ENCODE assay signal across 10 mouse cellular contexts in genomic region chr3:127759212-127759611, GRCm38 (mm10). TPM values are rescaled to one million over a fixed set of nuclear protein-coding genes. Genes with fewer than 3 reads are reported as not detected.
DNase-seq lines count a peak whose midpoint lies in the region; TF ChIP-seq lines count a peak whose summit lies in the region.
"Had no signal": no experiment of that assay in that cellular context is flagged by ENCODE, and none has a peak within 500 bp of the region (broad histone marks: within the 10 kb centered on the region; RNA-seq: fewer than 3 reads in every experiment).

No protein-coding gene starts in this region.

- no peak for TF ChIP-seq EP300 in ES-Bruce4 (IDR thresholded peaks at IDR 0.05; ENCODE audit: insufficient read depth, low read depth, low read length)

- DNase-seq in left cerebral cortex, adult 18-20 months (ENCODE audit: low spot score in 2 of 2) = peak; percentile 39 to 44
- no peak for DNase-seq in left cerebral cortex, postnatal 36 days (ENCODE audit: low spot score in 2 of 2)
- DNase-seq in brain, adult 2 months (ENCODE audit: low read depth, low spot score) = peak; percentile 65
- peak; percentile 56 to 74 for DNase-seq in frontal cortex, postnatal 36 days (ENCODE audit: low spot score in 2 of 2)
- DNase-seq in left cerebral cortex, postnatal 25 days (ENCODE audit: low spot score in 2 of 2) = peak; percentile 36 to 70
- DNase-seq in right cerebral cortex, postnatal 14 days = peak; percentile 47
- no peak for DNase-seq in gastrocnemius, postnatal 4 days (ENCODE audit: low spot score in 2 of 2)
- DNase-seq: liver, embryonic 13.5 days had no signal

- no peaks in the 10 kb centered on the region for H3K36me3 ChIP-seq in ES-Bruce4 (ENCODE audit: control insufficient read depth, insufficient read depth, low read length, poor library complexity, severe bottlenecking)
- H3K36me3 ChIP-seq: liver, embryonic 13.5 days; stomach, embryonic 15.5 days had no signal

- no peak for TF ChIP-seq POLR2A in ES-Bruce4 (IDR thresholded peaks at IDR 0.05; ENCODE audit: insufficient read depth, low read length)

- intact Hi-C loops in left cerebral cortex, postnatal 36 days (cut with DNase I) = loop anchor here (2.0 kb wide), 1 partner anchor 134 kb away; no protein-coding TSS in a partner anchor
- intact Hi-C loops in left cerebral cortex, postnatal 25 days (cut with DNase I) = loop anchor here (2.0 to 10.0 kb wide), 3 partner anchors 134 to 434 kb away; no protein-coding TSS in a partner anchor

- peak; percentile 23 for TF ChIP-seq CTCF in ES-Bruce4 (IDR thresholded peaks at IDR 0.05; ENCODE audit: low read depth, low read length)

- H3K4me1 ChIP-seq in ES-Bruce4 (ENCODE audit: control insufficient read depth, insufficient read depth, low read length) = no peaks in the 10 kb centered on the region
- H3K4me1 ChIP-seq: stomach, embryonic 15.5 days had no signal

- H3K9ac ChIP-seq in ES-Bruce4 (ENCODE audit: low read depth, poor library complexity, severe bottlenecking) = no peak overlapping the region
- H3K9ac ChIP-seq: liver, embryonic 13.5 days; stomach, embryonic 15.5 days had no signal

- no peaks in the 10 kb centered on the region; the same call in 1 of the 2 replicates for H3K27me3 ChIP-seq in ES-Bruce4 (ENCODE audit: control insufficient read depth, insufficient read depth, low read length, poor library complexity, severe bottlenecking)

- no peaks in the 10 kb centered on the region for H3K9me3 ChIP-seq in ES-Bruce4 (replicated peaks; ENCODE audit: control insufficient read depth, insufficient read depth, low read length, poor library complexity, severe bottlenecking)
- H3K9me3 ChIP-seq: liver, embryonic 13.5 days; stomach, embryonic 15.5 days had no signal

- H3K27ac ChIP-seq in ES-Bruce4 (ENCODE audit: insufficient read depth, low read length) = no peak overlapping the region
- H3K27ac ChIP-seq: liver, embryonic 13.5 days; stomach, embryonic 15.5 days had no signal

- no peak overlapping the region for H3K4me3 ChIP-seq in ES-Bruce4 (ENCODE audit: low read depth, low read length)
- H3K4me3 ChIP-seq: liver, embryonic 13.5 days; stomach, embryonic 15.5 days had no signal

RNA-seq across cellular contexts. Expression of gene Alpk1, which starts 21.1 kb away (rescaled TPM):
- 1 to 10 TPM; 5.8 to 6.1 TPM for total RNA-seq in left cerebral cortex, adult 18-20 months (2021)
- 1 to 10 TPM; 3.0 to 4.6 TPM for total RNA-seq in left cerebral cortex, postnatal 36 days (2021)
- 1.2 TPM in 2 replicates for polyA plus RNA-seq in ES-Bruce4 (2011; ENCODE audit: insufficient read depth, insufficient read length, low read depth, missing spikeins)
- total RNA-seq in left cerebral cortex, postnatal 25 days (2021) = 1 to 10 TPM; 4.4 to 4.6 TPM
- 1 to 10 TPM; 2.4 to 2.7 TPM for total RNA-seq in gastrocnemius, postnatal 4 days (2021)

RNA-seq across cellular contexts. Expression of gene Tifa, which starts 30.4 kb away (rescaled TPM):
- total RNA-seq in left cerebral cortex, adult 18-20 months (2021) = 1 to 10 TPM; 7.6 to 8.6 TPM
- 1 to 10 TPM; 4.7 to 5.0 TPM for total RNA-seq in left cerebral cortex, postnatal 36 days (2021)
- polyA plus RNA-seq in ES-Bruce4 (2011; ENCODE audit: insufficient read depth, insufficient read length, low read depth, missing spikeins) = 0.54 TPM in 1 of 2 replicates, not detected in the other
- total RNA-seq in left cerebral cortex, postnatal 25 days (2021) = 1 to 10 TPM; 5.5 to 6.0 TPM
- 1 to 10 TPM; 1.6 to 2.0 TPM for total RNA-seq in gastrocnemius, postnatal 4 days (2021)

Comparison
In these comparisons a context has a peak if more than half of its experiments do, and no peak if none do; other contexts are left out.
1. DNase-seq: peak in left cerebral cortex, adult 18-20 months (2 of 2), brain, adult 2 months (single experiment), frontal cortex, postnatal 36 days (2 of 2), left cerebral cortex, postnatal 25 days (2 of 2) and right cerebral cortex, postnatal 14 days (single experiment); none in left cerebral cortex, postnatal 36 days (0 of 2) and gastrocnemius, postnatal 4 days (0 of 2).